Mouse (Mus musculus) c-Kit-positive CD71-negative TER-119-negative erythroid progenitor cells, embryonic 14.5 days (primary cell): ENCODE data around the gene Lyrm1.
A peak's percentile ranks its signal among the peaks of the same experiment; 100 is the strongest.

Experiments used
- DNase-seq: peaks from one replicate; pipeline ENCODE4 v3.0.0-alpha.2; 2013; ENCODE audit warnings: low read depth

Lyrm1 gene

DNA sequence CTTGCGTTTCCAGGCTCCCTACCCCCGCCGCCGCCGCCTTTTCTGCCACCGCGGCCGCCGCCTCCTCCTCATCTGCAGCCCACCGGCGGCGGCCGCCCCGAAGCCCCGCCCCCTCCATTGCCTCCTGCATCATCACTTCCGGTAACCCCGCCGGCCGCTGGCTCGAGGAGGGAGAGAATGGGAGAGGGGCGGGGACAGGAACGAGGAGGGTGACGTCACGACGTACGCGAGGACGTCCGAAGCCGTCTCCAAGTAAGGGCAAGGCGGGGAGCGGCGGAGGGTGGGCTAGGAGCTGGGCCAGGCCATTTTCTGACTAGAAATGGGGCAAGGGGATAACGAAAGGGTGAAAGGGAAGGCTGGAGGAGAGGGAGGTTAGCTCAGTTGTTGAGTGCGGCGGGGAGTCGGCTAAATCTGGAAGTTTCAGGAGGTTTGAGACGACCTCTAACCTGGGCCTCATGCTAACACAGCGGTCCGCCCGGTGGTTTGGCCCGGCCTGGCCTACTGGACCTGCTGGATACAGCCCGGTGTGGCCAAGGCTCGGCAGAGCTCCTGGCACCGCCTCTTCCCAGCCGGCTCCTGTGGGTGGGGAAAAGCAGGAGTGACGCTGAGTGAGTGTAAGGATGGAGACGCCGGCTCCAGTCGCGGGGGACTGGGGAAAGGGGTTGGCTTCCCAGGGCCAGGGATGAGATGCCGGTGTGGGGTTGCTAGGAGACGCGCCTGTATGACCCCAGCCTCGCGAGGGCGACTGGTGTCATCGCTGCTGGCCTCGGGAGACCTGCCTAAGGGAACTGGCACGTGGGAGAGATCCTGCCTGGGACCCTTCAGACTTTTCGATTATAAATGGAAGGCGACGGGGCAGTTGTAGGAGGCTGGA, at the start of gene Lyrm1, which contains the start of gene Dcun1d3:
TSS of gene Lyrm1 (plus strand) at position 223 of the 874 bp plus-strand sequence.
TSS of gene Dcun1d3 (minus strand) at position 660 of the 874 bp plus-strand sequence.
- peak; percentile 90 for DNase-seq

DNA sequence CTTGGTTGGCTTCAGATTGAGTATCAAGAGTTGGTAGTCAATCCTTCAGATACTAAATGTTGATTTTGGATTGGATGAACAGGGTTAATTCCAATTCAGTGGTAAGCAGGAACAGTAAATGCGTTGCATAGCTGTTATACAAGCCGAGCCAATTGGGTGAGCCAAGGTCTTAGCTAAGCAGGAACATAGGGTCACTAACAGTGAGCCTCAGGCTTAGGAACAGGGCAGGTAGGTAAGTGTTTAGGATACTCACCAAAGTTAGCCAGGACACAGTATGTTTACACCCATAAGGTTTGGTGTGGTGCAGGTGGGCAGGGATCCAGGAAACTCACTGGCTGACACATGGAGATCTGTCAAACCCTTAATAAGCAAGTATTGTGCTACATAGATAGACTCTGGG, 48.3 kb upstream of the Lyrm1 start:
- DNase-seq: no peak

DNA sequence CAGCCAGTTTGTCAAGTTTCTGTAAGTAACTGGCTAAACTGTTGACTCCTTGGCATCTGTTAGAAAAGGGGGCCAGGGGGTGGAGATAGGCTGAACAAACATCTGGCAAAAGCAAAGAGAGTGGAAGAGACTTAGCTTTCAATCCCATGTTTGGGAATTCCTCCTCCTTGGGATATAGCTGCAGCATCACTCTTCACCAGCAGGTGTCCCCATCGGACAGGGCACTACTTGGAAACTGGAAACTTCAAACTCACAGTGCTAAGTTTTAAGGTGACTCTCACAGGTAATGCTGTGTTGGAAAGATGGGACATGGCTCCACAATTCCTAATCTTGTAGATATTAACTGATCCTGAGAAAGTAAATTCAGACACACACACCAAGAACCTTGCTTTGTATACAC, 46.6 kb upstream of the Lyrm1 start:
- DNase-seq: no peak

DNA sequence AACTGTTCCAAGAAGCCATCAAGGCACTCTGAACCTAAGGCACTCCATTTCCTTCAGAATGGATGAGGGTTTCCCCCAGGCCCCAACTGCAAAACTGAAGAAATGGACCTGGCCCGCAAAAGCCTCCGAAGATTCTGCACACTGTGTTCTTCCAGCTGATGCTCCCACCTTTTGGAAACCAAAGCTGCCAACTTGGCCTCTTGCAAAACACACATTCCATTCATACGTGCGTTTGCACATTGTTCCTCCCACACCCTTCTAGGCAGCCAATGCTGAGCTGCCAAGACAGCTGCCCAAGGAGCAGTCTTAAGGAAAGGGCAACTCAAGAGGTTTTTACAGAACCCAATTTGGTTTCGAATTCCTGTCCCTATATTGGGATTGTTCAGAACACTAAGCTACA, 44.9 kb upstream of the Lyrm1 start:
- DNase-seq: no peak

DNA sequence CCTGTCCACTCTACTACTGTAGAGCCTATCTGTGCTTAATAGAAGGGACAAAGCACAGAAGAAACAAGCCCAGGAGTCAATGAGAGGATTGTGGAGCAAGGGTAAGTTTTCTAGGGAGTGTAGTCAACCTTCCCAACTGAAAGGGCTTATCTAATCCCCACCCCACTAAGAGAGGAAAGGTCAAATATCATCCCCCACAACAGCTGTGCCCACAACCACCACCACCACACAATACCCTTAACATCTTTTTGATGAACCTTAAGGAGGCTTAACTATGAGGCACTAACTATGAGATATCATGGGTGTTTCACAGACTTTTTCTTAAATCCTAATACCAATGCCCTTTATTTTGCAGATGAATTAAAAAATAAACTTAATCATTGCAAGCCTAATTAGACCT, 43.2 kb upstream of the Lyrm1 start:
- DNase-seq: no peak

DNA sequence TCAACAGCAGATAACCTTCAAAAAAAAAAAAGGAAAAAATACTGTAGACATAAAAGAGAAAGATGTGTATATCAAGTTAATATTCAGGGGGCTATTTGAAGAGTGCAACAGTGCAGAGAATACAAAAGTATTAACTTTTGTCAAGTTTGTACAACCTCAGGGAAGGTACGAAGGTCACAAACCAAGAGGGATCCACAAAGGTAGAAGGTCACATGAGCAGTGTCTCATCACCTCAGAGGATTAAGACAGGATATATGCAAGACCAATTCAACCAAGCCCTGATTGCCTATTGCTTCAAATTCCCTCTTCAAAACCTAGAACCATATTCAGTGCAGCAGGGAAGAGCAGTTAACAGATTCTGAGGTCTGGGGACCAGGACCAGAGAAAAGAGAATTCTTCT, 42.5 kb upstream of the Lyrm1 start:
- DNase-seq: no peak

DNA sequence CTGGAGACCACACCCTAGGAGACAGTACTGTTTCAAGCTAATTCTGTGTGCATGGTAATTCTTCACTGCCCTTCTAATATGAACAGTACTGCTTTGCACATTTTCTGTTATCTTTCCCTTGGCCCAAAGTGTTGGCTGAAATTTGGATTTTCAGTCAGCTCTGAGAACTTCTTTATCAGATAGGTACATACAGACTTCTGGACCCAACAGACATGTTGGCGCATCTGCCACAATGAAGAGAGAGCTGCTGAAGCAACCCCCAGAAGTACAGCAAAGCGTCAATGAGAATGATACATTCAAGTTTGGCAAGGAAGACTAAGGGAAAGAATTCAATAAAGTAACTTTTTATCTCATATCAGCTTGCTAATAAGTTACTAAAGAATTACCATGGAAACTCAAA, 41.3 kb upstream of the Lyrm1 start:
- DNase-seq: no peak

DNA sequence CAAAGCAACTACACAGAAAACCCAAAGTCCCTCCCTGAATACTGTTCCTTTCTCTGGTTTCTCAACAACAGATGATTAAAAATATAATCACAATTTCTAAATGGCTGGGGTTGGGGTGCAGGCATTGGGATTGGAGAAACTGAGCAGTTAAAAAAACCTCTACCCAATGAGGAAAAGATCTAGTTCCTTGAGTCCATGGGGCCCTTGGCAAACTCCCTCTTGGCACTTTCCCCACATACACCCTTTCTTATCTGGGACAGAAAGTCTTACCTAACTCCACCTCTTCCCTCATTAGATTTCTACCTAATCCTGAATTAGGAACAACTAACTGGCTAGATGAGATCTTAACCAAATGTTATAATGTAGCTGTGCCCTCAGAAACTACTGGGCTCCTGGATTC, 40.6 kb upstream of the Lyrm1 start:
- no peak for DNase-seq

DNA sequence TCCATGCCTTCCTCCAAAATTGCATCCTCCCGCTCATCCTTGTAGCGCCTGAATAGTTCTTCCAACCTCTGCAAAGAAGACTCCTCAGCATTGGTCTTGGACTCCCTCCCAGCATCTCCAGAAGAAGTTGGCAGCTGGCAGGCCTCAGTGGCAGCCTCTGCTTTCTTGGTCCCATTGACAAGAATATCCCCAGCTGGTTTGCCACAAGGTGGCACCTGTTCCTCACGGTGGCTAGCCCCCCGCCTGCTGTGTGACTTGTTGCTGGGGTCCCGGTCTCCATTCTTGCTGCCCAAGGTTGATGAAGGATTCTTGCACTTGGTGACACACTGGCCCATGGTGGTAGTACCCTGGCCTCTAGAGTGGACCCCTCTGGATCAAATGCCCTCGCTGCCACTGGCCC, 36.2 kb upstream of the Lyrm1 start:
- no peak for DNase-seq

DNA sequence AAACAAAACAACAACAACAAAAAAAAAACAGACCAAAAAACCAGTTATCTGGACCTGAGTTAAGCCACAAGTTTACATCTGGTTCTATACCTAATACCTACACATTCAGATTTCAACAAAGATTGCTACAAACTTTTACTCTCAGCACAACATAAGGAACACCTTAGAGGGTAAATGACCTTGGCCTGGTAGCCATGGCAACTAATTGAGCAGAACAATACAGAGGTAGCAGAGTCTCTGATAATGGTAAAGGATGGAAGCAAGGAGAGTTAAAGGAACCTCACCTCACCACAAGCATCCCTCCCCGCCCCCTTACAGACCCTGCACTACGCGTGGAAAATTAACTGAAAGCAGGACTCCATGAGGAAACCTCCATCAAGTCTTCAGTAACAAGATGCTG, 35.5 kb upstream of the Lyrm1 start:
- no peak for DNase-seq

DNA sequence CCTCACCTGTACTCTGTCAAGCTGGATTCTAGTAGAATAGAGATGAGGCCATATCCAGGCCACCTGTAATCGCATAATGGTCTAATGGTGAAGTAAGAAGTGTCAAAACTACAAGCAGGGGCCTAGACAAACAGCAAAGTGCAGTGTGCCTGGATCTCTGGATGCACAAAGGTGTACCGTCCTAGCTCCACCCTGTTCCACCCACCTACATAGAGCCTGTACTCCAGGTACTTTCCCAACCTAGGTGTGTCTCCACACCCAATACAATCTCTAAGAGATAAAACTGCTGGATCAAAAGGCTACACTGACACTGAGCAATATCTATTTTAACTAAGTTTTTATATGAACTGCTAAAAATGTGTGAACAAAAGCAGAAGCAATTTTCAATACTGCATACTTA, 35.1 kb upstream of the Lyrm1 start:
- no peak for DNase-seq

DNA sequence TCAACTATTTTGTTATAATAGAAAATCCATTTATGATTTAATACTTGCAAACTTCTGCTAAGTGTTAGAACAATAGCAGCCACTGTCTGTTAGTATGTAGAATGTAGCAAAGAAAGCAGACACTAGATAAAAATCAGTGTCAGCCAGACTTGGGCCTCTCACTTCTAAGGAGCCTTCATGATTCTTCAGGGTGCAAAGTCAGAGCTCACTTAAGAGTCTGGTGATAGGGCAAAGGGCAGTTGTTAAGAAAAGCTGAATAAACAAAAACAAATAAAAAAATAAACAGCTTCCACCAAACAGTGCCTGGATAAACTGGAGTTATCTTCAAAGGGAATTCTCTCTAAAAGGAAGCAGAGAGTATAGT, 34.7 kb upstream of the Lyrm1 start:
- DNase-seq: no peak

DNA sequence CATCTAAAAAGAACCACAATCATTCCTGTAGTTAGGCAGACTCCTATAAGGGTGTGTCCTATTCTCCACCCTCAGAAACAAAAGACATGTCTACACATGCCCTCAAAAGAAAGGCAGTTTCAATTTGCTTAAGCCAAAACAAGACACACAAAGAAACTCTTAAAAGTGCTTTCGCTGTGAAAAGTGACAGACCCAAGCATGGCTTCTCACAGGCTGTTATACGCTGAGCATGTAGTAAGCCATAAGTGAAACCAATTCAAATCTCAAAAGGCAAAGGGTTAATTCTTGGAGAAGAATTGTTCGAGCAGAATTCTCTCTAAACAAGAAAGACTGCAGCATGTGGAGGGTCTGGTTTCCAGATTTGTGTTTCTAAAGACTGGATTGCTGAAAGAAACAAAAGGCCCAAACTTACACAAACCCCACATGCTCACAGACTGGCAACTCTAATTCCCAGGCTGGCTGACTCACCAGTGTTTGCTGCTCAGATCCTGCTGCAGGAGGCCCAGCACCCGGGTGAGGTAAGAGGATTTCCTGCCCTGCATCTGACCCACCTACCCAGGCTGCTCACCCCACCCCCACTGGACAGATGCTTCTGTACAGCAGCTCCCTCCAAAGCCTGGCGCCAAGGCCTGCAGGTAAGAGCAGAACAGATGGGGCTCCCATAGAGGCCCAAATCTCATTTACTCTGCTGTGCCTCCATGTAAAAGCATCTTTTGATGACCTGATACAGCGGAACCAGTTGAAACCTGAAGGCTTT, 34.1 kb upstream of the Lyrm1 start:
- DNase-seq: peak; percentile 34

DNA sequence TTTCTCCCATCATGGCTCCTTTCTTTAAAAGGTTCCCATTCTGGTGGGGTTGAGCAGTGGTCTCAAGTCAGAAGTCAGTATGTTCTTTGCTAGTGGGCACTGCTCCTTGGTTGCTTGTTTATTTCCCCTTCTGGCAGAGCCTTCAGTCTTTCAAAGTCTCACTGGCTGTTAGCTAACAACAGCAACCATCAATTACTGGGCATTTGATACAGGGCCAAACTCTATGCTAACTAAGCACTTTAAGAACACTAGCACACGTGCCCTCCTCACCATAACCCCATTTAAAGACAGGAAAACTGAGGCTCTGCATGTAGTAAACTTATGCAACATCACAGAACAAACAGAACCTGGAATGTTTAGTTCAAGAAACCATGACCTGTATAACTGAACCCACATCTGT, 33.5 kb upstream of the Lyrm1 start:
- no peak for DNase-seq

DNA sequence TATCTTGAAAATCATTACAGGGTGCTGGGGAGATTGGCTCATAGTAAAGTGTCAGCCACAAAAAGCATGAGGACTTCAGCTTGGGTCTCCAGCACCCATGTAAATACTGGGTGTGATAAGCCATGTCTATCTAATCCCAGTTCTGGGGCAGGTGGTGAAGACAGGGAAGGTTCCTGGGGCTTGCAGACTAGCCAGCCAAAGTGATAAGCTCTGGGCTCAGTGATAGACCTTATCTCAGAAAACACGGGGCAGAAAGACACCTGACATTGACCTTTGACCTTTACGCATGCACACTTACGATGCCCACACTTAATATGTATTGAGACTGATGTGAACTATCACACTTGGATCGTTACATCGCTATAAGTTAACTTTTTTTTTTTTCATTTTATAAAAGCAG, 31.2 kb upstream of the Lyrm1 start:
- DNase-seq: no peak

DNA sequence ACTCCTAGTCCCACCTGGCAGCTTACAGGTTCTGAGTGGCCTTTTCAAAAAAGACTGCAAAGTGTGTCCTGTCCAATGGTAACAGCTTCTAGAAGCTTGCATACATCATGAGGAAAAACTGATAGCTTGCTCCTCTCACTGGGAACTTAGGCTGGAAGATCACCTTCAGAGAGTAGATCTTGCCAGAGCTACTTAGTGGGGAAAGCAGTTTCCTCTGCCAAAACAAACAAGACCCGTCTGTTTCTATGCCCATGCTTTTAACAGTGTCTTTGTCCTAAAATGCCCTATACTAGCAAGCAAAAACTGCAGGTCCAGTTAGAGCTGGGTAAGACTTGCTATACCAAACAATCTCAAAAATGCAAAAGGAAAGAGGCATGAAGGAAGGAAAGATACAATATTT, 29.5 kb upstream of the Lyrm1 start:
- no peak for DNase-seq

DNA sequence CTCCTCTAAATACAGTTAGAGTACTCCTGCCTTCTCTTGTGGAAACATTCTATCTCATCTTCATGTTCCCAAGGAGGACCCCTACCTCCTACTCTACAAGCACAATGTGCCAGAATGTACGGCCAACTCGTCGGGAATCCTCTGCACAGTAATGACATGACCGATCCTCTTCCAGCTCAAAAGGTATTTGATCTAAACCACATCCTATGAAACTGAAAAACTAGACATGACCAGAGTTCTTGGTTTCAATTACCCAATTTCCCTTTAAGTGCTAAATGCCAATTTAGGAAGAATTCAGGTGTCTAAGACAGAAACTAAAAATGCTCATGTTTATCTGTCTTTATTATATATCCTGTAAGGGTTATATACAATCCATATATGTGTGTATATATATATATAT, 23.5 kb upstream of the Lyrm1 start:
- DNase-seq: no peak

DNA sequence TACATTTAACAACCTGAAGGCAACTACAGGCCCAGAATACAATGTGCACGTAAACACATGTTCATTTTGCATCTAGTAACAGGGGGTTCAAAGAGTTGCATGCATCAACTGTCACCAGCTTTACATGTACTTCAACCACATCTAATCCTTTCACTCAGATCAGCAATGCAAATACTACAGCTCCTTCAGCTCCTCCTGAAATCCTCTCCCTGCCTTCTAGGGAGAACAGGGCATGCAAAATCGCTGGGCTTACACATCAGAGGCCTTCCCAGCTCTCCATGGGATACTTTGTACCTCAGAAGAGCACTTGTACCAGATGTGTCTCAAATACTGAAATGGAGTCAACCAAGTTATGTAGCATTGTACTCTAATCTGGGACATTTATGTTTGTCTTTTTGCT, 22.6 kb upstream of the Lyrm1 start:
- no peak for DNase-seq

DNA sequence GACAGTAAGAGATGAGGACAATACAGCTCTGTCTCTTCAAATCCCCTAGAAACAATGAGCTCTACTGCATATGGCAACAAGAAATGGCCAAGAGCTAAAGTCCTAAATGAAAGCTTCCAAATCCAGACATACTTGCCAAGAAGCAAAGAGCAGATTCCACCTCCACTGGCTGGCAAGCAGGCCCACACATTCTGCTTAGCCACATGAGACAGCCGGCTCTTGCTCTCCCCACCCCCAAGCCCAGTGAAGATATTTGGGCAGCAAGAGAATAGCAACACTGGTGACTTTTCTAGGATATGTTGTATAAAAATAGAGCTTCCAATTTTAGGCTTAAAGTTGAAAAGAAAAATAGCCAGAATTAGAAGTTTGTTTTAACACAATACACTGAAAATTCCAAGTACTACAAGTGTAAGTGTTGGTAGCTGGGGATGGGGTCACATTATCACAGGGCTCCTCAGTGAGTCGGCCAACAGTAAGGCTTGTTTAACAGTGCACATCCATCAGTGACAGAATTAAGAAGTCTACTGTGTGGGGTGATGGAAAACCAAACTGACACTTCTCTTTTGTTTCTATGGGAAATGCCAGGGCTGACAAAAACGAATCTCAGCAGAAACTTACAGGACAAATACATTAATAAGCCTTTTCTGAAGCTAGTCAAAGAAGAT, 19.8 kb upstream of the Lyrm1 start:
- no peak for DNase-seq

DNA sequence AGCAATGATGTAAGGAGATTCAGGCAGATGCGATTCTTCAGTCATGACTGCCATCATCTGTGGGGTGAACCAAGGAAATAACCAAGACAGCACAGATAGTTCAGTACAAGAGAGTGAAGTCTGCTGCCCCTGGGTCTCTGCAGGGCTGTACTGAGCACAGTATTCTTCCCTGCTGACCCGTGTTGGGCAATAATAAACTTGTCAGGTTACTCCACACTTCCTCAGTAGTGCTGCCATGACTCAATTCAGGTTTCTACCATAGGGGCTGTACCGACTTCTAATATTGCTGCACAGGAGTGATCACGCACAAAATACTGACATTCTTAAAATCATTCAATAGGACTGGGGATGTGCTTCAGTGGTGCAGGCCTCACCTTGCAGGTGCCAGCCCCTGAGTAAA, 16.5 kb upstream of the Lyrm1 start:
- DNase-seq: no peak

DNA sequence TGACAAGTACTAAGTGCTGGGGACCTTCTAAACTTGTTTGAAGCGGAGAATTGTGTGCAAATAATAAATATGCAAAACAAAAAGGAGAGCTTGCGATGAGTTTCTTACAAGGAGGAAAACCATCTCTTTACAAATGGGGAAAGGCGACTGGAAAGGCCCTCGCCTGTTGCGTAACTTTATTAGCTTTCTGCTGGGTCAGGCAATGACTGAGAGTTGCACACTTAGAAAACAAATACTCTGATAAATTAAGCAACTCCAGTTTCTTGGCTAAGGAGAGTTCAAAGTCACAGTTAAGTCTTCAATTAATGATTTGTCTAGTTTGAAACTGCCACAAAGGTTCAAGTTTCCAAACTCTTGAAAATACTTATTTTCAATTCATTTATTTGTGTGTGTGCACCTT, 15.3 kb upstream of the Lyrm1 start:
- no peak for DNase-seq

DNA sequence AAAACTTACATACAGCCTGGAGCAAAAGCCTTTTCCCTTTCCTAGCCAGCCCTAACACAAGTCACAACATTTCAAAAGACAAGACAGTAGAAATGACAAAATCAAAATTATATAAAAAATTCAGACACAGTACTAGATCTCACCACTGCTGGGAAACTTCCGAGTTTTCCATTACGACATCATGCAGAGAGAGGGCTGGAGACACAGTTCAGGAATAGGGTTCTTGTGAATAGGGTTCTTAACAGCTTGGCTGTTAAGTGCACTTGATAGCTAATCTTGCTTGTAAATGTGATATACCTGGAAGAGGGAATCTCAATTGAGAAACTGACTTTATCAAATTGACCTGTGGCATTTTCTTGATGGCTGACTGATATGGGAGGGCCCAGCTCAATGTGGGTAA, 14.4 kb upstream of the Lyrm1 start:
- DNase-seq: no peak

DNA sequence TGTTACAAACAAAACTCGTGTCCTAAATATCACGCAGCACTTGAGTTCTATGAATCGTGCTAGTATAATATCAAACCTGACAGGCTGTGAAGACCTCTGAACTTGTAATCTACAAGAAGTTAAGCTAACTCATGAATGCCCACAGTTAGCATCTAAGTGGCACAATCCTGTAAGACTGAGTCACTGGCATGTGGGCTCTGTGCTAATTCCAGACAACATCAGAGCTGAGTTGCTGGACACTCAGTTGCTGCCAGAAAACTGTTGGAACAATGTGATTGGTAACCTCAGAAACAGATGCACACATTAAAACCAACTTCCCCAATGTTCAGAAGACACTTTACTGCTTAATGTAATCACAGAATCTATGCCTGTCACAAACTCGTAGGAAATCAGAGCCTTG, 7.8 kb upstream of the Lyrm1 start:
- DNase-seq: no peak
